Mouse (Mus musculus): Measurements from ENCODE around the gene Gm10277.
A peak's percentile ranks its signal among the peaks of the same experiment; 100 is the strongest.

The Gm10277 gene

DNA sequence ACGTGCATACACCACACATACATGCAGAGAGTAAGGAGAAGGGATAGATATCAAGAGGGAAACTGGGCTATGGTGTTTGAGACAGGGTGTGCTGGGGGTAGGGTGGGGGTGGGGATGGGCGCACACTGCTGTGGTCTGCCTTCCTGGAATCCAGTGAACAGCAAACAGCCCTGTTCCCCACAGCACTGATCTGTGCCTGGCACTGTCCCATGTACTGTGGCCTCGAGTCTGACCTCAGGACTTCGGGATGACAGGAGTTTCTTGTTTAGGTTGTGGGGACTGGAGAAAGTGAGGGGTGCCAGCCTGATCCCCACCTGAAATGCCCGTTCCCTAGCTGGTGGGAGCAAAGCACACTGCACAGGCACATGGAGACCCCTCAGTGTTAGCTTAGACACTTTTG is at the start of gene Gm10277:
TSS of gene Gm10277 (minus strand) at position 41 of the 400 bp plus-strand sequence.
- no peak for DNase-seq (ENCODE audit: low spot score)

- no peak for DNase-seq (ENCODE audit: low spot score)
These were observed 49.2 kb upstream of the Gm10277 start for GRCm38 (mm10) chr11:77836751-77837150.

GRCm38 (mm10) chr11:77836290-77836689 is 48.7 kb upstream of the Gm10277 start:
- DNase-seq (ENCODE audit: low spot score), result no peak

DNA sequence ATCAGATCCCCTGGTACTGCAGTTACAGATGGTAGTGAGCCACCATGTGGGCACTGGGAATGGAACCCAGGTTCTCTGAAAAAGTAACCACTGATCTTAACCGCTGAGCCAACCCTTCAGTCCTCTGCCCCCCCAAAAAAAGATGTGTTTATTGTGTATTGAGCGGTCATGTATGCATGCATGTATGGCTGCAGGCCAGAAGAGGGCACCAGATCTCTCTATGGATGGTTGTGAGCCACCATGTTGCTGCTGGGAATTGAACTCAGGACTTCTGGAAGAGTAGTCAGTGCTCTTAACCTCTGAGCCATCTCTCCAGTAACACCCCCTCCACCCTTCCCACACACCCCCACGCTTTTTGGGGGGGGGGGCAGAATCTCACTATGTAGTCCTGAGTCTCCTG is 47.6 kb upstream of the Gm10277 start:
- DNase-seq (ENCODE audit: low spot score), result no peak

GRCm38 (mm10) chr11:77832541-77832940 is 45.0 kb upstream of the Gm10277 start:
- no peak for DNase-seq (ENCODE audit: low spot score)

GRCm38 (mm10) chr11:77830875-77831274 is 43.3 kb upstream of the Gm10277 start:
- DNase-seq (ENCODE audit: low spot score), result no peak

DNA sequence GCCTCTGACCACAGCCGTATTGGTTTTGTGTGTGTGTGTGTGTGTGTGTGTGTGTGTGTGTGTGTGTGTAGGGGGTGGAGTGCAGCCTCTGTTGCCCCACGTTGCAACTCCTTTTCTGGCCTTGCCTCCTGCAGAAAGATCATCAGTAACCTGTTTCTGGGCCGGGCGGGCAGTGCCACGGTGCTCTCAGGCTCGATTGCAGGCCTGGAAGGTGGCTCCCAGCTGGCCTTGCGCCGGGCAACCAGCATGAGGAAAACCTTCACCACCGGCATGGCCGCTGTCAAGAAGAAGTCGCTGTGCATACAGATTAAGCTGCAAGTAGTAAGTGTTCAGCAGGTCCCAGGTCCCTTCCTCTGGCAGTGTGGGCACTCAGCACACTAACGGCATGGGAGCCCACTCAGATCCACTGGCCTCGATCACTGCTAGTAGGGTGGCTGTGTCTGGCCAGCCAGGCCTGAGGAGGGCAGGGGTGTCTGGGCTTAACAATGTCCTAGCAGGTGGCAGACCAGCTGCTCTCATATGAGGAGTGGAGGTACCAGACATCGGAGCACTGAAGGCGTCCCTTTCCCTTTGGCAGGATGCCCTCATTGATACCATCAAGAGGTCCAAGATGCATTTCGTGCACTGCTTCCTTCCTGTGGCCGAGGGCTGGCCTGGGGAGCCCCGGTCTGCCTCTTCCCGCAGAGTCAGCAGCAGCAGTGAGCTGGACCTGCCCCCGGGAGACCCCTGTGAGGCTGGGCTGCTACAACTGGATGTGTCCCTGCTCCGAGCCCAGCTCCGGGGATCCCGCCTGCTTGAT is 41.7 kb upstream of the Gm10277 start:
- no peak for DNase-seq (ENCODE audit: low spot score)

- DNase-seq (ENCODE audit: low spot score), result no peak
These were observed 40.6 kb upstream of the Gm10277 start for GRCm38 (mm10) chr11:77828163-77828562.

GRCm38 (mm10) chr11:77827241-77827995 is 39.9 kb upstream of the Gm10277 start:
- DNase-seq (ENCODE audit: low spot score), result peak; percentile 81

GRCm38 (mm10) chr11:77826311-77826710 is 38.8 kb upstream of the Gm10277 start:
- DNase-seq (ENCODE audit: low spot score), result no peak

DNA sequence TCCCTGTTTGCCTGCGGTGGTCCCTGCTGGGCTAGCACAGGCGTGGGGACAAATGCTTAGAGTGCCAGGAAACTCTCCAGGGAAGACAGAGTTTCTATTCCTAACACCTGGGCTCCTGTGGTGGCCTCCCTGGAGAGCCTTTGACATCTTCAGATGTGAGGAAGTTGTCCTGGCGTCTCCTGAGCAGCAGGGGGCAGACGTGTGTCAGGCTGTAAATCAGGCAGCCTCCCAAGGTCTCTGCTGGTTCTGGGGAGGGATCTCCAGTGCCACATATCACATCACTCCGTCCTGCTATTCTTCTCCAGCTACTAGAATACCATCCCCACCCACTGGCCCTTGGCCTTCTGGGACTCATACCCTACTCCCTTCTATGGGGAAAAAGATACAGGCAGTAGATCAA is 38.3 kb upstream of the Gm10277 start:
- peak; percentile 73 for DNase-seq (ENCODE audit: low spot score)

DNA sequence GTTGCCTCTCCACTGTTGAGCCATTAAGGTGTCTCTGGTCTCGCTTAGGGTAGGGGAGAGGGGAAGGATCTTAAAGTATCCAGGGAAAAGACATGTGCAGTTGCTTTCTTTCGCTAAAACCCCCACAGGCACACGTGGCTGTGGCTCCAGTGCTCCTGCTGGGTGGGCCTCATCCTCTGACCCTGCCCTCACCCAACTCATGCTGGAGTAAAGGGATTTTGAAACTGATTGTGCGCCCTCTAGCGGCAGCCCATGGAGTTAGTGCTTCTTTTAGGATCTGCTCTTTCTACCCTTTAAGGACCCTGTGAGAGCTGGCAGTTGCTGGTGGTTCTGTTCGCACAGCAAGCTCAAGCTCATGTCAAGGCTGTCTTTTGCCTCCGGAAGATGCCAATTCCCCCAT is 35.2 kb upstream of the Gm10277 start:
- peak; percentile 72 for DNase-seq (ENCODE audit: low spot score)

- peak; percentile 57 for DNase-seq (ENCODE audit: low spot score)
These were observed 34.1 kb upstream of the Gm10277 start for GRCm38 (mm10) chr11:77821648-77822047.

- no peak for DNase-seq (ENCODE audit: low spot score)
These were observed 28.5 kb upstream of the Gm10277 start for GRCm38 (mm10) chr11:77816003-77816402.

DNA sequence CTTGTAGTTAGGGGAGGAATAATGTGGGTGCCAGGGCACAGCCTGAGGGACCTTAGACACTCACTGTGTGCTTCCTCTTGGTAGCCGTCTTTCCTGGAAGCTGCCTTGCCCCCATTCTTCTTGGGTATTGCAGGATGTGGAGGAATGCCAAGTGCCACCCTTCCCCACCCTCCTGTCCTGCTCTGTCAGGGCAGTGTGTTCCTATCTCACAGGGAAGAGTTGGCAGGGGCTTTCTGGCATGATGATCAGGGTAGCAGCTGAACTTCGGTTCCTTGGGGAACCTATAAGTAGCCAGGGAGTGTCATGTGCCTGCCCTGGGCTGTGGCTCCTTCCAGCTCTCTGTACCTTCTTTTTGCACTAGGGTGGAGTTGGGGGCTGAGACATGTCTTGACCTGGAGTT is 26.4 kb upstream of the Gm10277 start:
- DNase-seq (ENCODE audit: low spot score), result no peak

DNA sequence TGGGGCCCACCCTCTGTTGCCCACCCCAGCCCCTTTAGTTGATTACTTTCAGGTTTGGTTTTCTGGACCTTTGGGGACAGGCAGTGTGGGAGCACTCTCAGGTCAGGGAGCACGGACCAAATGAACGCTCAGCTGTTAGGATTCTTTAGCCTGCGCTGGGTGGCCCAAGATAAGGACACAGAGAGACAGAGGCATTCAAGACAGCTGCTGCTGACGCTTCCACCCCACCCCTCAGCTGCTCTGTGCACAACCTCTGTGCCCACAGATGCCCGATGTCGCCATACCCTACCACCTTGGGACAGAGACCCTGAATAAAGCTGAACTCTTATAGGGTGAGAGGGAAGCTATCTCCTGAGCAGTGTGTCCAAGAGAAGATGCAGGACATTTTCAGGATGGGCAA is 22.5 kb upstream of the Gm10277 start:
- DNase-seq (ENCODE audit: low spot score), result no peak

- DNase-seq (ENCODE audit: low spot score), result no peak
These were observed 21.7 kb upstream of the Gm10277 start for GRCm38 (mm10) chr11:77809215-77809614.

DNA sequence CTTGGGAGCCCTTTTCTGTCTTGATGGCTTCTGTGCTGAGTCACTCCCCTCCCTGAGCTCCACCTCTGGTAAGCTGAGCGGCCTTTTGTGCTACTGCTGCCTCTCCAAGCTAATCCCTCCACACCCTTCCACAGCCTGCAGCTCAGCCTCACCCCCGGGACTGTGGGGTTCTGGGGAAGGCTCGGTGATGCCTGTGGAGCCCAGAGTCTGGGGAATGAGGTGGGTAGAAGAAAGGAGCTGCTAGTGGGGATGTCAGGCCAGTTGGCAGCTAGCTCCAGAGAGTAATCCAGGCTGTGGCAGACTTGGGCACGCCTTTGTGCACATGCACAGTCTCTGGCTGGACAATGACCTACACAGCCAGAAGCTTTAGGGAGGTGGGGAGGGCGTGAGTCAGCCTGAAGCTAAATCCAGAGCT is 20.5 kb upstream of the Gm10277 start:
- no peak for DNase-seq (ENCODE audit: low spot score)

DNA sequence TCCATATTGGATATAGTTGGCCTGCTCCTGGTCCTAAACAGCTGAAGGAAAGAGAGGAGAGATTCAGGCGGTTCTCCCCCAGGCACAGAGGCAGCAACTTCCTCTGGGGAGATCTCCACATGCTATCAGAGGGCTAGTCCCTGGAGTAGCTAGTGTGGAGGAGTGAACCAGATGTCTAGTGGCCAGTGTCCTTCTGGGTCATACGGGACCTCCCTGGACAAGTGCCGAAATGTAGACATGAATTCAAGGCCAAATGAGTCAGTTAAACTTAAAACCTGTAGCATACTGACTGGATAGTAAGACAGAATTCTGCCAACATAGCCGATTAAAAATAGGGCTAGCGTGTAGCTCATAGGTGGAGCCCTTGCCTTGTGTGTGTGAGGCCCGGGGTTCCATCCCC is 19.3 kb upstream of the Gm10277 start:
- DNase-seq (ENCODE audit: low spot score), result no peak

DNA sequence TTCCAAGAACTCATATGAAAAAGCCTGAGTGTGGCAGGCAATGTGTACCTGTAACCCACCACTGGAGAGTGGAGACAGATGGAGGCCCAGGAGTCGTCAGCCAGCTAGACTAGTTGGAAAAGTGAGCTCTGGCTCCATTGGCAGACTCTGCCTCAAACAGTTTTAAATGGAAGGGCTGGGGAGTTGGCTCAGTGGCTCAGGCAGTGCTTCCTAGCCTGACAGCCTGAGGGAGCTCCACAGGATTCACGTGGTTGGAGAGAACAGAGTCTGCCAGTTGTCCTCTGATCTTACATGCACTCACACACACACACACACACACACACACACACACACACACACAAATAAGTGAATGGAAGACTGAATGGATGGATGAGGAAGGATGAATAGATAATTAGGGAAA is 18.7 kb upstream of the Gm10277 start:
- no peak for DNase-seq (ENCODE audit: low spot score)

DNA sequence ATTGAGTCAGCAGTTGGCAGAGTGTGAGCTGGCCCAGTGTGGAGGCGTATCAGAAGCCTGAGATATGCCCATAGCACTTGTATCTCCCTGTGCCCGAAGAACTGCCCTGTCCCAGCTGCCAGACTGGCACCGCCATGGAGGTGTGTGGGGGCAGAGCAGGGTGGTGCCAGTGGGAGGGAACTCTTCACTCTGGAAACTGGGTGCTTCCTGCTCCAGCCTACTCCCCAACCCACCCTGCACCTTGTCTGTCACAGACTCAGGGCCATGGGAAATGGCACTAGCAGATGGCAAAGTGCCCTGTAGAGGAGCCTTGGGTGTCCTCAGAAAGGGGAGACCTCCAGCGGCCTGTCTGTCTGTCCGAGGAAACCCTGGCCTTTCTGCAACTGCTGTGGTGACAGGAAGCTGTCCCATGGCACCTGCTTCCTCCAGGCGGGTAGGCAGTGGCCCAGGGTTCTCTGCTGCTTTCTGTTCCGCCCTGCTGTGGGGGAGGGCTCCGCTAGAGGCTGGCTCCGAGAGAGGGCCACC is 14.9 kb upstream of the Gm10277 start:
- no peak for DNase-seq (ENCODE audit: low spot score)

- DNase-seq (ENCODE audit: low spot score), result no peak
These were observed 13.5 kb upstream of the Gm10277 start for GRCm38 (mm10) chr11:77800869-77801701.

All from layer of hippocampus, adult 11-12 months (tissue).